Mouse (Mus musculus) monocyte, adult 59 days (primary cell): ENCODE data around the gene Mpzl3. TPM values are rescaled to one million over a fixed set of nuclear protein-coding genes. Genes with fewer than 3 reads are reported as not detected.

Experiments
- total RNA-seq, 2 experiments: library from RNA; stranded (reverse); gene quantifications; one replicate each; pipeline ENCODE4 v1.2.4; 2023

Mpzl3 gene
- total RNA-seq: 1 to 10 TPM; 1.7 to 2.0 TPM

GRCm38 (mm10) chr9:45055082-45055713 is at the start of gene Mpzl3:
TSS of gene Mpzl3 (plus strand) at chr9:45055186.

DNA sequence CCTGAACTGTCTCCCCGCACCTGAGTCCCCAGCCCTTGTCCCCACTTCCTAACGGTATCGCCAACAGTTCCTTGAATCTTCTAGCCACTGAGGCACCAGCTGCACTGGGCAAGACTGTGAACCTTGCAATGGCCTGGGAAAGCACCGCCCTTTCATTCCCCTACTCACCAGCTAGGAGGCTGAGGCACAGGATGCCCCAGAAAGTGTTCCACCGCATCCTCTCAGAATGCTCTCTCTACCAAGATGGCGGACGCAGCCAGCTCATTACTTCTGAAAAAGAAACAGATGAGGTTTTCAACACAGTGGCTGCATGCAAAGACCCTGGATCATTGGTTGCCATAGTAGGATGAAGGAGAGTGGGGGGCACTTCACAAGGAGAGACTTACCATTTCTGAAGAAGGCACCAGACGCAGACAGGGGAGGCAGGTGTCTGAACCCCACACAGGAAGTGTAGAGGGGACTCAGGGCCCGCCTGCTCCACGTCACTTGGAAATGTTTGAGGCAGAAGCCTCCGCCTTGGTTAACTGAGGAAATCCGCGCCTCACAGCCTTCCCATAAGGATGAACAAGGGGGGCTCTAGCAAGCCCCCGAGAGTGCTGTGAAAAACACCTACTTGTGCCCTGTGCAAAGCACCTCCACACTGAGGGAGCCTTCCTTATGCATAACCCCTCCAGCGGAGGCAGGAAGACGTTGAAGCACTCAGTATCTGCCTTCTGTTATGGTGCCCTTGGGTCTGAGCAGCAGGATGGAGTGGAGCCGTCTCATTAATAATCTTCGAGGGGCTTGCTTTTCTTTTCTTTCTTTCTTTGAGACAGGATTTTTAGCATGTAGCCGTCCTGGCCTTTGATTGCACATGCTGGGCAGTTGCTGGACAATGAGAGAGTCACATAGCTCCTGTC is 45.6 kb upstream of the Mpzl3 start, which contains the start of gene Cd3e:
Gene Cd3e, minus strand, starts transcription at position 448 of the 899 bp plus-strand sequence.

DNA sequence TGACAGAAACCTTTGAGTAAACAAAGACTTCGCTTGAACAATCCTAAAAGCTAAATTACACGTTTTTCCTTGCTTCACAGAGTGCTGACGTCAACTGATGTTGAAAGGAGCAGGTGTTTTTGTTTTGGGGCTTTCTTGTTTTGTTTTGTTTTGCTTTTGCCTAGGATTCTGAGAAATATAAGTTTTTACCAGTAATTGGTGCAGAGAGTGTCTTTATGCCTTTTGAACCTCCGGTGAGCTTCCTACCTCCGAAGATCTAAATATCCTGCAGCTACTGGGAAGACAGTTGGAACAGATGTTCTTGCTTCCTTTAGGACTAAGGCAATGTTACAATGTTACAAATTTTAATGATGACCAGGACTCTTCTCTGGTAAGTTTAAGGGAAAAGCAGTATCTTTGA is 15.5 kb upstream of the Mpzl3 start, which contains the start of gene Mpzl2:
Gene Mpzl2, plus strand, starts transcription at position 301 of the 400 bp plus-strand sequence.

DNA sequence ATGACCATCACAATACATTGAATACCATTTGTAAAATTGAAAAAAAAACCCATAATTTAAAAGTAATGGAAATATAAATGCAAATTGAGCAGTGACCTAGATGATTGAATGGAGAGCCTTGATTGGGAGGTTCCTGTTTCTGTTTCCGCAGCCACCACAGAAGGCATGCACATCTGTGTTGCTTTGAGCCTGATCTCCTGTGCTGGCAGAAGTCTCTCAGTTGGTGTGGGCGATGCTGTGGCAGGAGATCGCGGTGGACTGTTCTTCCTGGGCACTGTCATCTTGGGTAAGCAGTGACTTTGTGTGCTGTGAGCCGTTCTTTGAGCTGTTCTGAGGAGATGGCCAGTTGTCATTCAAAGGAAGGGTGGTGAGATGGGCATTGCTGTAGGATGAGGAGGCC is 24.0 kb downstream of the Mpzl3 start, which contains the start of gene Jaml:
Gene Jaml, plus strand, starts transcription at position 173 of the 400 bp plus-strand sequence.

GRCm38 (mm10) chr9:45117741-45118431 is 62.9 kb downstream of the Mpzl3 start, which contains the start of gene Scn2b:
TSS of gene Scn2b (plus strand) at chr9:45117782.

Other genes with a start within 250 kb of the Mpzl3 start
- 10 to 100 TPM; 52.0 to 56.5 TPM for gene Kmt2a, start 173.9 kb upstream of the Mpzl3 start, total RNA-seq
- 100 to 1,000 TPM; 209 to 218 TPM for gene Atp5l, start 134.4 kb upstream of the Mpzl3 start, total RNA-seq
- gene Ube4a, start 89.6 kb upstream of the Mpzl3 start, total RNA-seq: 10 to 100 TPM; 79.7 to 83.3 TPM
- 1 to 10 TPM; 3.2 to 4.6 TPM for gene Cd3g, start 74.8 kb upstream of the Mpzl3 start, total RNA-seq
- 1 to 10 TPM; 2.6 to 3.8 TPM for gene Cd3d, start 73.4 kb upstream of the Mpzl3 start, total RNA-seq
- gene Cd3e, start 45.6 kb upstream of the Mpzl3 start, total RNA-seq: 1 to 10 TPM; 3.1 to 4.5 TPM
- not detected for gene Mpzl2, start 15.4 kb upstream of the Mpzl3 start, total RNA-seq
- 10 to 100 TPM; 18.4 to 18.5 TPM for gene Jaml, start 24.0 kb downstream of the Mpzl3 start, total RNA-seq
- gene Scn2b, start 62.6 kb downstream of the Mpzl3 start, total RNA-seq: 1 to 10 TPM; 1.2 to 1.7 TPM
- gene Scn4b, start 83.2 kb downstream of the Mpzl3 start, total RNA-seq: under 1 TPM; 0.13 to 0.24 TPM
- gene BC049352, start 126.8 kb downstream of the Mpzl3 start, total RNA-seq: 1 to 10 TPM; 1.2 to 1.6 TPM
- under 1 TPM; 0.37 to 0.61 TPM for gene Tmprss4, start 148.9 kb downstream of the Mpzl3 start, total RNA-seq
- 100 to 1,000 TPM; 427 to 460 TPM for gene Il10ra, start 214.0 kb downstream of the Mpzl3 start, total RNA-seq